14 mouse cellular contexts compared by ENCODE assay signal in the genomic region with DNA sequence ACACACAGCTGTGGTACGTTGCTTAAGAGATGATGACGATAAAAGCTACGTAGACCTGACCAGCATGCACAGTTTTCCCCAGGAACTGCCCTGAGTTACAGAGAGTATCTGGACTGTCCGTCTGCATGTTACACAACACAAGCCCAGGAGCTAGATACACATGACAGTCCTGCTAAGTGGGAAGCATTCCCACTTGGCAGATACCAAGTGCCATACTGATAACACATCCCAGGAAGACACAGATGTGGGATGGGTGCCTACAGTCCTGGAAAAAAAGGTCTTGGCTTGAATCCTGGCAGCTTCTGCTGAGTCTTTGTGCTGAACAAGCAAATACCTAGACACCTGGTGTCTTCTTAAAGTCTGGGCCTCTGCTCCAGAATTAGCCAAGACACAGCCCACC.
"Had no signal": no experiment of that assay in that cellular context is flagged by ENCODE, and none has a peak within 500 bp of the region (broad histone marks: within the 10 kb centered on the region; RNA-seq: fewer than 3 reads in every experiment).

No protein-coding gene starts in this region.

- H3K4me3 ChIP-seq: limb, embryonic 12.5 days; liver, embryonic 13.5 days; lung, embryonic 15.5 days; megakaryocyte, embryonic 14.5 days; midbrain, embryonic 15.5 days; stomach, embryonic 15.5 days had no signal

- DNase-seq: kidney, adult 8-10 months; kidney, postnatal 25 days; liver; liver, embryonic 13.5 days; liver, postnatal 0 days; lung, postnatal 14 days; thymus, postnatal 4 days had no signal

- H3K27ac ChIP-seq: limb, embryonic 12.5 days; liver, embryonic 13.5 days; lung, embryonic 15.5 days; macrophage; midbrain, embryonic 15.5 days; stomach, embryonic 15.5 days had no signal

- ATAC-seq: intestine, postnatal 0 days; liver, postnatal 0 days; midbrain, embryonic 15.5 days had no signal
